Mouse (Mus musculus): Measurements from ENCODE around the gene Scn8a. TPM values are rescaled to one million over a fixed set of nuclear protein-coding genes. Genes with fewer than 3 reads are reported as not detected.

Gene Scn8a
- polyA plus RNA-seq, 1 experiment: 0.09 TPM

DNA sequence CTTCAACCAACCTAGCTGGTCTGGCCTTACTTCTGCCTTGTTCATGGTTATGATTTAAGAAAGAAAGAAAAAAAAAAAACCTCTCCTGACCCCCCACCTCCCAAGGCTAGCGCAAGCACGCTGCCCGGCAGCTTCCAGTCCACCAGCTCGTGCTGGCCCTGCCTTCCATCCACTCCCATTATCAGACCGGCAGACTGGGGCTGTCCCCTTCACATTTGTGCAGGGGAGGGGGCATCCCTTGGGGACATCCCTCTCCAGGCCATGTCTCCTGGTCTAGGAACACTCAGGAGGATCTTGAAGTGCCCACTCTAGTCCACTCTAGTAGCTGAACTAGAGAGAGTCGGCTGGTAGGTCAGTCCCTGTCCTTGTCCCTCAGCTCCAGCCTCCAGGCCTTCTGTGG is 174.9 kb downstream of the Scn8a start:
- TF ChIP-seq CTCF (IDR thresholded peaks at IDR 0.05; ENCODE audit: borderline replicate concordance, insufficient read depth, low read length) (no peak), POLR2A (IDR thresholded peaks at IDR 0.05; ENCODE audit: low read depth, low read length) (no peak)
- H3K27ac ChIP-seq (ENCODE audit: insufficient read depth, low read length): no peak overlapping the region
- H3K4me3 ChIP-seq (ENCODE audit: insufficient read depth, low read length): no peak overlapping the region
- H3K4me1 ChIP-seq (ENCODE audit: control insufficient read depth, insufficient read depth, low read length): no peaks in the 10 kb centered on the region

DNA sequence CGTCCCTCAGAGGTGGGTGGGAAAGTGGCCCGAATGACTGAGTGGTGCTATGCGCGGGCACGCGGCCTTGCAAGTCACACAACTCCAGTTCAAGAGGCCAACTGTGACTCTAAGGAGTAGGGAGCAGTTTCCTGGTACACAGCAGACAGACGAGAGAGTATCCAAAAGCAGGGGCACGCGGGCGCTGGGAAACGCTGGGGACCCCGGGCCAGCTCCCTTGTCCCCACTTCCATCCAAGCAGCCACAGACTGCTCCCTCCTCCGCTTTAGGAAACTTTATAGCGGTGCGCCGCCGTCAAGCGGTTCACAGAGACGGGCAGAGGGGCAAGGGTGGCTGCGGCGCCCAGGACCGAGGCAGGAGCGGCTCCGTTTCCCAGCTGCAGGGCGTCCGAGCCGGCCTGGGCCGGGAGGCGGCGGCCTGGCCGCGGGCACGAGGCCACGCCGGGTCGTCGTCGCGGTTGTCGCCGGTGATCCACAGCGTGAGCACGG is 176.4 kb downstream of the Scn8a start:
- Histone ChIP-seq H3K27ac (ENCODE audit: insufficient read depth, low read length) (no peak overlapping the region), H3K4me1 (ENCODE audit: control insufficient read depth, insufficient read depth, low read length) (no peaks in the 10 kb centered on the region), H3K4me3 (ENCODE audit: insufficient read depth, low read length) (peak overlapping the region; percentile 16; the same call in 1 of the 2 replicates)
- TF ChIP-seq POLR2A (IDR thresholded peaks at IDR 0.05; ENCODE audit: low read depth, low read length): no peak
- TF ChIP-seq CTCF (IDR thresholded peaks at IDR 0.05; ENCODE audit: borderline replicate concordance, insufficient read depth, low read length): no peak

DNA sequence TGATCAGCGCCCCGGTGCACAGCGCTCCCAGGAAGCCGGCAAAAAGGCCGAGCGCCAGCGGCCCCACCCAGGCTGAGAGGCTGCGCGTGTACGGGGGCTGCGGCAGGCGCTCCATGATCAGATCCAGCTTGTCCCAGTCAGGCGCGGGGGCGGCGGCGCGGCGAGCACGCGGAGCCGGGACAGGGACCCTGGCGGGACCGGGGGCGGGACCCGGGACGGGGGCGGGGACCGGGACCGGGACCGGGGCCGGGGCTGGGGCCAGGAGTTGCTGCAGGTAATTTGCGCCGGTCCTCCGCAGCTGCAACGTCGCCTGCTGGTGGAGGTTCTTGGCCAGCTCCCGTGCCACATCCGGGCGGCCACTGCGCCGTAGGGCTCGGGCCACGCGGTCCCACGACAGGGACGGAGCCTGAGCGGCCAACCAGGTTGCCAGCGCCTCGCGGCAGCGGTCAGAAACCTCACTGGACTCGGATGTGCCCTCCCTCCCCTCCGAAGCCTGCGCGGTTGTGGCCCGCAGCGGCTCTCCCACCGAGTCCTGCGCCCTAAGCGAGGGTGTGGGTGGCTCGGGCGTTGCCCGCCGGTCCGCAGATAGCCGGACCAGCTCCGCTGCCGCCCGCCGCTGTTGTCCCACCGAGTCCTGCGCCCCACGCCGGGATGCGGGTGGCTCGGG is 177.0 kb downstream of the Scn8a start:
- no peak for TF ChIP-seq POLR2A (IDR thresholded peaks at IDR 0.05; ENCODE audit: low read depth, low read length)
- no peak for TF ChIP-seq CTCF (IDR thresholded peaks at IDR 0.05; ENCODE audit: borderline replicate concordance, insufficient read depth, low read length)
- peak overlapping the region; percentile 33 for H3K4me3 ChIP-seq (ENCODE audit: insufficient read depth, low read length)
- H3K4me1 ChIP-seq (ENCODE audit: control insufficient read depth, insufficient read depth, low read length): no peaks in the 10 kb centered on the region
- H3K27ac ChIP-seq (ENCODE audit: insufficient read depth, low read length): no peak overlapping the region

DNA sequence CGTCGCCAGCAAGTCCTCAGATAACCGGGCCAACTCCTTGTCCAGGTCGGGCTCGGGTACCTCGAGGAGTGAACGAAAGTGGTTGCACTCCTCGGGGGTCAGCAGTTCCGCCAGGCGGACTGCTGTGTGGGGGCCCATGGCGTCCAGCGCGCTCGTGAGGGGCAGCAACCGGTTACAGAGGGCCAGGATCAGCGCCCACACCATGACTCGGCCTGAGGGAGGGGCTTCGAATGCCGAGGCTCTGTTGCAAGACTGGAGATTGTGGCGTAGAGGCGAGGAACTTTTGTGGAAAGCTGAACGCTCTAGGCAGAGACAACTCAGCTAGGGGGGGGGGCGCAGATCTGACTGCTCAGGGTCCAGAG is 177.5 kb downstream of the Scn8a start, which contains the start of gene Gm47841:
Gene Gm47841, minus strand, starts transcription at position 204 of the 362 bp plus-strand sequence.
- Histone ChIP-seq H3K27ac (ENCODE audit: insufficient read depth, low read length) (no peak within 1 kb of the TSS), H3K4me3 (ENCODE audit: insufficient read depth, low read length) (peak within 1 kb of the TSS; percentile 33)

DNA sequence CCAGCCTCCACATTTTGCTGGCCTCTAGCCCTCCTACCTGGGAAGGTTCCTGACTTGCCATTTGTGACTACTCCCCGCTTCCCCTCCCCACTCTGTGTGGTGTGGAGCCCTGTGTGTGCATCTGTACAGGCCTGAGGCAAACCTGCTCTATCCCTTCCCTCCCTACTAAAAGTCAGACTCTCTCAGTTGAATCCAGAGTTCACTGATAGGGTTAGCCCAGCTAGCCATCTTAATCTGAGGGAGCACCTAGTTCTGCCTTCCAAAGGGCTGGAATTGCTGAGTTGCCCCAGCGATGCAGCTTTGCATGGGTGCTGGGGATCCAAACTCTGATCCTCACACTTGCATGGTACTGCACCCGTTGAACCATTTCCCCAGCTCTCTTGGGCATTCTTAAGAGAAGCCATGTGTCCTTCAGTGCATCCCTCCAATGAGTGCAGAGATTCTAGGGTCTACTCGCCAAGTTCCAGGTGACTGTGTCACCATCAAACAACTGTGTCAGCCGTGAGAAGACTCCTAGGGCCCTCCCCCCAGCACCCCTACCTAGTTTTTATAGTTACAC is 178.8 kb downstream of the Scn8a start:
- TF ChIP-seq CTCF (IDR thresholded peaks at IDR 0.05; ENCODE audit: borderline replicate concordance, insufficient read depth, low read length) (no peak), POLR2A (IDR thresholded peaks at IDR 0.05; ENCODE audit: low read depth, low read length) (no peak)

More for the DNA sequence above, 177.5 kb downstream of the Scn8a start, which contains the start of gene Gm47841:
- TF ChIP-seq CTCF (IDR thresholded peaks at IDR 0.05; ENCODE audit: borderline replicate concordance, insufficient read depth, low read length) (no peak), POLR2A (IDR thresholded peaks at IDR 0.05; ENCODE audit: low read depth, low read length) (no peak)
- H3K4me1 ChIP-seq (ENCODE audit: control insufficient read depth, insufficient read depth, low read length): no peaks in the 10 kb centered on the region

DNA sequence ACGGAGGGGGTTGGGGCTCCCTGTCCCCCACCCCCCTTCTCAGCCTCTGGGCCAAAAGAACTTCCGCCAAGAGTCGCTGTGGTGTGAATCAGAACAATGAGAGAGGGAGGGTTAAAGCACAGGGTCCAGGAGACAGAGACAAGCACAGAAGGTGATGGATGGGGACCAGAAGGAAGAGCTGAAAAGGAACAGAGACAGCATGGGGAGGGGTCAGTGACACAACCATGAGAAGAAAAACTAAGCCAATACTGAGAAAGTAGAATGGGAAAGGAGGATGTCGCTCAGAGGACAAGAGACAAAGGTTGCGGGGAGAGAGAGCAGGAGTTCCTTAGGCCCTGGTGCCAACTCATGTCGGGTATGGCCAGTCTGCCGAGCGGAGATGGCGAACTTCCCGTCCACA is 182.2 kb downstream of the Scn8a start:
- Histone ChIP-seq H3K4me3 (ENCODE audit: insufficient read depth, low read length) (no peak overlapping the region), H3K27ac (ENCODE audit: insufficient read depth, low read length) (no peak overlapping the region), H3K4me1 (ENCODE audit: control insufficient read depth, insufficient read depth, low read length) (no peaks in the 10 kb centered on the region)
- no peak for TF ChIP-seq POLR2A (IDR thresholded peaks at IDR 0.05; ENCODE audit: low read depth, low read length)
- no peak for TF ChIP-seq CTCF (IDR thresholded peaks at IDR 0.05; ENCODE audit: borderline replicate concordance, insufficient read depth, low read length)

More for the DNA sequence above, 178.8 kb downstream of the Scn8a start:
- Histone ChIP-seq H3K4me3 (ENCODE audit: insufficient read depth, low read length) (no peak overlapping the region), H3K4me1 (ENCODE audit: control insufficient read depth, insufficient read depth, low read length) (no peaks in the 10 kb centered on the region), H3K27ac (ENCODE audit: insufficient read depth, low read length) (no peak overlapping the region)

DNA sequence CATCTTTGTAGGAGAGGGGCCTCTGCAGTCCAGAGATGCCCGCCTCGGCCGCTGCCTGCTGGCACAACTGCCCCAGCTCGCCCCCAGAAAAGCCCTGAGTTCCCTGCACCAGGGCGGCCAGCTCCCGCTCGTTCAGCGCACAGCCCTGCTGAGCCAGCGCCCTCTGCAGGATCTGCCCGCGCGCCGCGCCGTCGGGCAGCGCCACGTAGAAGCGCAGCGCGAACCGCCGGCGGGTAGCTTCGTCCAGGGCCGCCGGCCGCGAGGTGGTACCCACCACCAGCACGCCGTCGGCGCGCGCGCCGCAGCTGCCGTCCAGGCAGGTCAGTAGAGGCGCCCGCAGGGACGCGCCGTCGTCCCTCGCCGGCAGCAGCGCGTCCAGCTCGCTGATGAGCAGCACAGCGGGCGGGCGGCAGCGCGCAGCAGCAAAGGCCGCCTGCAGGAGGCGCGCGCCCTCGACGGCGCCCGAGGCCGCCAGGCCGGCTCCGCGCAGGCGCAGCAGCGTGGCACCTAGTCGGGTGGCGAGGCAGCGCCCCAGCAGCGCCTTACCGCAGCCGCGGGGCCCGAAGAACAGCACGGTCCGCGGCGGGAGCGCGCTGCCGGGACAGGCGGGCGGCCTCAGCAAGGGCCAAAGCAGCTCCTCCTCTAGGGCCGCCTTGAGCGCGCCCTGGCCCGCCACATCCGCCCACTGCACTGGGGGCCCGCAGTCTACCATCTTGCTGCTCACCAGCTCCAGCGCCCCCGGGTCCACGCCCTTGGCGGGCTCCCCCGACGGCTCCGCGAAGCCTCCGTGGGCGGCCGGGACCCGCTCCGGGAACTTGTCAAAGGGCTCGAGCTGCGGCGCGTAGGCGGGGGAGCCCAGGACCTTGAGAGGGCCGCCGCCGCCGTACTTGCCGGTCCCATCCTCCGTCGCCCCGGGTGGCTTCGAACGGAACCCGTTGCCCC is 183.2 kb downstream of the Scn8a start:
- H3K27ac ChIP-seq (ENCODE audit: insufficient read depth, low read length): no peak overlapping the region
- no peaks in the 10 kb centered on the region for H3K4me1 ChIP-seq (ENCODE audit: control insufficient read depth, insufficient read depth, low read length)
- TF ChIP-seq POLR2A (IDR thresholded peaks at IDR 0.05; ENCODE audit: low read depth, low read length) (no peak), CTCF (IDR thresholded peaks at IDR 0.05; ENCODE audit: borderline replicate concordance, insufficient read depth, low read length) (no peak)
- no peak overlapping the region for H3K4me3 ChIP-seq (ENCODE audit: insufficient read depth, low read length)

DNA sequence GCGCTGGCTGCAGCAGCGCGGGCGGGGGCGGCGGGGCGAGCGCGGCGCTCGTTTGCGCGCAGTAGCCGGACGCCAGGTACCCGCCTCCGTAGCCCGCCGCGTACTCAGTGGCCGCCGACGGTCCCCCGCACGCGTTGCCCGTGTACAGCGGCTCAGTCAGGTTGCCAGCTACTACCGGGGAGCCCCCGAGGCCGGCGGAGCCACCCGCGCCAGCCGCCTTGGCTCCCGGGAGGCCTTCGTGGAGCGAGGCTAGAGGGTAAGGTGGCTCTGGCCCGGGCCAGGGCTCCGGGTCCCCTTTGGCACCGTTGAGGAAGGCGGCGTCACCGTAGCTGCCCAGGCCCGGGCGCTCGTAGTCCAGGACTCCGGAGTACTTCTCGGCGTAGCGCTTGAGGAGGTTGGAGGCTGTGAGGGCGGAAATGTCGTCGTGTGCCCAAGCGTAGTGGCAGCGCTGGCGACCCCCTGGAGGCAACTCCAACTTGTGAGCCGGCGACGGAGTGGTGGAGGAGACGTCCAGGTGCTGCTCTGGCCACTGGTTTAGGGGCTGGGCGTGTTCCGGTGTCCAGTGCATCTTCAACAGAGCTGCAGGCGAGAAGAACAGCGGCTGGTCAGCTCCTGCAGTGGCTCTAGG is 184.3 kb downstream of the Scn8a start:
- H3K4me1 ChIP-seq (ENCODE audit: control insufficient read depth, insufficient read depth, low read length): no peaks in the 10 kb centered on the region
- H3K4me3 ChIP-seq (ENCODE audit: insufficient read depth, low read length): no peak overlapping the region
- no peak overlapping the region for H3K27ac ChIP-seq (ENCODE audit: insufficient read depth, low read length)
- no peak for TF ChIP-seq CTCF (IDR thresholded peaks at IDR 0.05; ENCODE audit: borderline replicate concordance, insufficient read depth, low read length)
- no peak for TF ChIP-seq POLR2A (IDR thresholded peaks at IDR 0.05; ENCODE audit: low read depth, low read length)

DNA sequence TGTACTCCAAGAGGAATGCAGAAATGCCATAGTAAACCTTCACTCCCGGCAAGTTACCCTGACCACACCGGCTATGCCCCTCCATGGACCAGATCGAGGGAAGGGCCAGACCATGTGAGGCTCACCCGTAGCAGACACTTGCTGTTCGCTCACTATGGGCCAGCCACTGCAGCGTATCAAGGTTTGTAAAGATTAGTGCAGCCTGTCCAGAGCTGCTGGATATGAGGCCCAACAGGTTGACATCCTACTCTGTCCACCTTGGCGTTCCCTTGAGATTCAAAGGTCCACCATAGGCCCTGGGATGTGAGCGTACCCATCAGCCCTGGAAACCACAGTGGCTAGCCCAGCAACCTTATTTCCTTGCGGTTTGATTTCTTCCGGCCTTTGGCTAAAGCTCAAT is 184.9 kb downstream of the Scn8a start:
- TF ChIP-seq POLR2A (IDR thresholded peaks at IDR 0.05; ENCODE audit: low read depth, low read length) (no peak), CTCF (IDR thresholded peaks at IDR 0.05; ENCODE audit: borderline replicate concordance, insufficient read depth, low read length) (no peak)
- no peaks in the 10 kb centered on the region for H3K4me1 ChIP-seq (ENCODE audit: control insufficient read depth, insufficient read depth, low read length)

More for the DNA sequence above, 184.9 kb downstream of the Scn8a start:
- Histone ChIP-seq H3K27ac (ENCODE audit: insufficient read depth, low read length) (no peak overlapping the region), H3K4me3 (ENCODE audit: insufficient read depth, low read length) (no peak overlapping the region)
